Mouse (Mus musculus): ENCODE results near the gene Dcaf17. TPM values are rescaled to one million over a fixed set of nuclear protein-coding genes. Genes with fewer than 3 reads are reported as not detected.

Gene Dcaf17
- polyA plus RNA-seq, 1 experiment from 2014 or later = 39.4 TPM

- ATAC-seq (ENCODE audit: insufficient read depth, low FRiP score, low read depth) = no peak
- H3K4me1 ChIP-seq = no peaks in the 10 kb centered on the region
- H3K9ac ChIP-seq = no peak overlapping the region
- H3K36me3 ChIP-seq = no peaks in the 10 kb centered on the region
- no peaks in the 10 kb centered on the region for H3K27me3 ChIP-seq (replicated peaks)
- H3K4me2 ChIP-seq = no peak overlapping the region
- H3K4me3 ChIP-seq (replicated peaks) = no peak overlapping the region
- H3K27ac ChIP-seq = no peak overlapping the region
- H3K9me3 ChIP-seq = no peaks in the 10 kb centered on the region
- WGBS = 94% methylated on average over 4 of the region's 4 CpGs
Observed at GRCm38 (mm10) chr2:71071601-71072000, 16.5 kb downstream of the Dcaf17 start.

- H3K4me2 ChIP-seq = no peak overlapping the region
Observed at GRCm38 (mm10) chr2:71073330-71073729, 18.2 kb downstream of the Dcaf17 start.

GRCm38 (mm10) chr2:71073828-71074227 lies 18.7 kb downstream of the Dcaf17 start:
- Histone ChIP-seq H3K27me3 (replicated peaks) (no peaks in the 10 kb centered on the region), H3K9me3 (no peaks in the 10 kb centered on the region), H3K27ac (no peak overlapping the region), H3K4me1 (no peaks in the 10 kb centered on the region), H3K36me3 (no peaks in the 10 kb centered on the region), H3K4me2 (no peak overlapping the region), H3K9ac (no peak overlapping the region), H3K4me3 (replicated peaks) (no peak overlapping the region)
- peak; percentile 18; the same call in 1 of the 2 replicates for ATAC-seq (ENCODE audit: insufficient read depth, low FRiP score, low read depth)
- 69% methylated on average over 3 of the region's 3 CpGs for WGBS

More at GRCm38 (mm10) chr2:71073330-71073729, 18.2 kb downstream of the Dcaf17 start:
- no peak overlapping the region for H3K9ac ChIP-seq
- no peak overlapping the region for H3K27ac ChIP-seq
- no peak for ATAC-seq (ENCODE audit: insufficient read depth, low FRiP score, low read depth)
- no peaks in the 10 kb centered on the region for H3K9me3 ChIP-seq
- 84% methylated on average over 3 of the region's 3 CpGs for whole genome bisulfite sequencing
- no peaks in the 10 kb centered on the region for H3K4me1 ChIP-seq
- H3K27me3 ChIP-seq (replicated peaks) = no peaks in the 10 kb centered on the region
- no peaks in the 10 kb centered on the region for H3K36me3 ChIP-seq
- no peak overlapping the region for H3K4me3 ChIP-seq (replicated peaks)

GRCm38 (mm10) chr2:71082416-71082815 lies 27.3 kb downstream of the Dcaf17 start:
- H3K4me2 ChIP-seq = no peak overlapping the region
- 91% methylated on average over 7 of the region's 7 CpGs for WGBS
- no peaks in the 10 kb centered on the region for H3K9me3 ChIP-seq
- no peak overlapping the region for H3K27ac ChIP-seq
- no peak overlapping the region for H3K4me3 ChIP-seq (replicated peaks)
- no peak overlapping the region for H3K9ac ChIP-seq
- H3K27me3 ChIP-seq (replicated peaks) = no peaks in the 10 kb centered on the region
- peaks cover 3% of the 10 kb centered on the region; the same call in 1 of the 2 replicates for H3K36me3 ChIP-seq
- no peak for ATAC-seq (ENCODE audit: insufficient read depth, low FRiP score, low read depth)
- no peaks in the 10 kb centered on the region for H3K4me1 ChIP-seq

- Histone ChIP-seq H3K36me3 (peaks cover 3% of the 10 kb centered on the region; the same call in 1 of the 2 replicates), H3K27ac (peak overlapping the region; percentile 67), H3K9ac (no peak overlapping the region), H3K4me2 (no peak overlapping the region), H3K4me1 (no peaks in the 10 kb centered on the region), H3K9me3 (no peaks in the 10 kb centered on the region), H3K27me3 (replicated peaks) (no peaks in the 10 kb centered on the region), H3K4me3 (replicated peaks) (no peak overlapping the region)
- ATAC-seq (ENCODE audit: insufficient read depth, low FRiP score, low read depth) = peak; percentile 98
- WGBS = 77% methylated on average over 6 of the region's 6 CpGs
Observed at GRCm38 (mm10) chr2:71083454-71084193, 28.5 kb downstream of the Dcaf17 start.

- no peaks in the 10 kb centered on the region for H3K9me3 ChIP-seq
Observed at GRCm38 (mm10) chr2:71089766-71090165, 34.6 kb downstream of the Dcaf17 start.

DNA sequence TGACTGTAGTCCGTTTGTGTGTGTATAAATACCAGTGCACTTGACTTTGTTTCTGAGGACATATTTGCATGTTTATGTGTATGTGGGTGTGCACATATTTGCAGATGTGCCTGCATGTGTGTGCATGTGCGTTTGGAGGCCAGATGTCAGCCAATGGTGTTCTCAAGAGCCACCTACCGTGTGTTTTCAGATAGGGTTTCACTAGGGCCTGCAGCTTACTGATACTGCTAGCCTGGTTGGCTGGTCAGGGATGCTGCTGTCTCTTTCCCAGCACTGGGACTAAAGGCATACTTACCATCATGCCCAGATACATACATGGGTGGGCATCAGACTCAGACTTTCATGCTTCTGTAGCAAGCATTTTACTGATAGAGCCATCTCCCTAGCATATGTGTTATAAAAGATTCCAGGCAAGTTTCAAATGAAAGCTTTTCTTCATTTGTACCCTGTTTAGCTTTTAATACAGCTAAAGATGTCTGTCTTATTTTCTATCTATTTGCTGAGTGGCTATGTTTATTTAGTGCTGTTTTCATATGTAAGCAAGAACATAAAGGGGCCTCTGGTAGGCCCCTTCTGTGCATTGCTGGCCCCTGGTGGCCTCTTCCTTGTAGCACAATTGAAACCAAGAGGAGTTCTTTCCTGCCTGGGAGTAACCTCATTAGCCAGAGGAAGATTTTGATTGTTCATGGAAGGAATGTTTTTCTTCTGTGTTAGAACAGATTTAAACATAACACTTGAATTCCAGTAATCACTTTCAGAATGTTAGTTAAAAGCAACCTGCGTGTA lies 35.7 kb downstream of the Dcaf17 start:
- peak; percentile 87; the same call in 1 of the 2 replicates for ATAC-seq (ENCODE audit: insufficient read depth, low FRiP score, low read depth)
- no peaks in the 10 kb centered on the region for H3K27me3 ChIP-seq (replicated peaks)

More at GRCm38 (mm10) chr2:71089766-71090165, 34.6 kb downstream of the Dcaf17 start:
- H3K27ac ChIP-seq = no peak overlapping the region
- H3K4me2 ChIP-seq = no peak overlapping the region
- WGBS = 65% methylated on average over 3 of the region's 3 CpGs
- no peak overlapping the region for H3K4me3 ChIP-seq (replicated peaks)
- no peaks in the 10 kb centered on the region for H3K27me3 ChIP-seq (replicated peaks)
- H3K9ac ChIP-seq = no peak overlapping the region
- peaks cover 22% of the 10 kb centered on the region for H3K36me3 ChIP-seq
- H3K4me1 ChIP-seq = no peaks in the 10 kb centered on the region
- ATAC-seq (ENCODE audit: insufficient read depth, low FRiP score, low read depth) = no peak

DNA sequence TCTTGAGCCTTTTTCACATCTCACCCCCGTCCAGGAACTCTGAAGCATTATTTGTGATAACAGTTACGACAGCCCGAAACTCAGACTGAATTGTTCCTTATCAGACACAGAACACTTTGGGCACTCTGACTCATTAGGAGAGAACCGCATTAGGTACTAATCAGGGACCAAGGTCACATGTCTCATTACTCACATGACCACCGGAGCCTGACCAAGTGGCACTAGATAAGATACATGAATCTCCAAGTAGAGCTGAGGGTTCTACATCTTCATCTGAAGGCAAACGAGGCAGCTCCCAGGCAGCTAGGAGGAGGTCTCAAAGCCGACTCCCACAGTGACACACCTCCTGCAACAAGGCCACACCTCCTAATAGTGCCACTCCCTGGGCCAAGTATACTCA lies 41.0 kb downstream of the Dcaf17 start:
- Histone ChIP-seq H3K27me3 (replicated peaks) (no peaks in the 10 kb centered on the region), H3K4me3 (replicated peaks) (no peak overlapping the region), H3K4me2 (no peak overlapping the region), H3K36me3 (peaks cover 11% of the 10 kb centered on the region; the same call in 1 of the 2 replicates), H3K9ac (no peak overlapping the region), H3K4me1 (no peaks in the 10 kb centered on the region), H3K9me3 (no peaks in the 10 kb centered on the region), H3K27ac (no peak overlapping the region)
- WGBS = 55% methylated on average over 7 of the region's 7 CpGs
- peak; percentile 81 for ATAC-seq (ENCODE audit: insufficient read depth, low FRiP score, low read depth)

More for the DNA sequence above, 35.7 kb downstream of the Dcaf17 start:
- H3K4me3 ChIP-seq (replicated peaks) = no peak overlapping the region
- no peaks in the 10 kb centered on the region for H3K9me3 ChIP-seq
- peaks cover 22% of the 10 kb centered on the region for H3K36me3 ChIP-seq
- no peak overlapping the region for H3K9ac ChIP-seq
- no peak overlapping the region for H3K27ac ChIP-seq
- no peak overlapping the region for H3K4me2 ChIP-seq
- H3K4me1 ChIP-seq = no peaks in the 10 kb centered on the region
- WGBS = 81% methylated on average over 4 of the region's 4 CpGs

GRCm38 (mm10) chr2:71102621-71103291 lies 47.6 kb downstream of the Dcaf17 start:
- Histone ChIP-seq H3K27me3 (replicated peaks) (no peaks in the 10 kb centered on the region), H3K9ac (no peak overlapping the region), H3K36me3 (no peaks in the 10 kb centered on the region), H3K9me3 (no peaks in the 10 kb centered on the region), H3K27ac (no peak overlapping the region), H3K4me3 (replicated peaks) (no peak overlapping the region), H3K4me2 (no peak overlapping the region), H3K4me1 (no peaks in the 10 kb centered on the region)
- 72% methylated on average over 10 of the region's 10 CpGs for WGBS
- no peak for ATAC-seq (ENCODE audit: insufficient read depth, low FRiP score, low read depth)

GRCm38 (mm10) chr2:71103292-71103680 lies 48.2 kb downstream of the Dcaf17 start:
- no peak overlapping the region for H3K4me2 ChIP-seq
- 82% methylated on average over 4 of the region's 4 CpGs for WGBS

DNA sequence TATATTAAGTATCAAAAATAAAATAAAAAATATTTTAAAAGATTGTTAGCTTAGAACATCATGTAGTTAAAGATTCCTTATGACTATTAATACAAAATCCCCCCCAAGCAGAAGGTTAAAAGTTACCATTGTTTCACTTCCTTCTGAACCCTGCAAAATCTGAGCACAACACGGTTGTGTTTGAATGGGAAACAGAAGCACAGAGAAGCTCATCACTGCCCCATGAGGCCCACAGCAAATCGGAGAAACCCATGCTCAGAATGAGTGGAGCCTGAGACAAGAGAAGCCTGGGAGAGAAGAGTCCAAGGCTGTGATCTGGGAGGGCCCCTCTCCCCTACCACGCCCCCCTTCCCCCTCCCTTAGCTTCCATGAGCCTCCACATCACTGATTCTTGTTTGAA lies 49.6 kb downstream of the Dcaf17 start:
- Histone ChIP-seq H3K36me3 (no peaks in the 10 kb centered on the region), H3K4me3 (replicated peaks) (no peak overlapping the region), H3K4me2 (no peak overlapping the region), H3K4me1 (no peaks in the 10 kb centered on the region), H3K9ac (no peak overlapping the region), H3K27ac (no peak overlapping the region), H3K27me3 (replicated peaks) (no peaks in the 10 kb centered on the region), H3K9me3 (no peaks in the 10 kb centered on the region)
- no peak for ATAC-seq (ENCODE audit: insufficient read depth, low FRiP score, low read depth)
- 77% methylated on average over 3 of the region's 3 CpGs for WGBS

More at GRCm38 (mm10) chr2:71103292-71103680, 48.2 kb downstream of the Dcaf17 start:
- Histone ChIP-seq H3K27me3 (replicated peaks) (no peaks in the 10 kb centered on the region), H3K4me1 (no peaks in the 10 kb centered on the region), H3K9ac (no peak overlapping the region), H3K4me3 (replicated peaks) (no peak overlapping the region), H3K27ac (no peak overlapping the region), H3K9me3 (no peaks in the 10 kb centered on the region), H3K36me3 (no peaks in the 10 kb centered on the region)
- ATAC-seq (ENCODE audit: insufficient read depth, low FRiP score, low read depth) = no peak

All from stomach, embryonic 15.5 days (tissue).